Mouse (Mus musculus) CD4-positive, CD25-positive, alpha-beta regulatory T cell (primary cell): ENCODE measurements around the gene Stx19. TPM values are rescaled to one million over a fixed set of nuclear protein-coding genes. Genes with fewer than 3 reads are reported as not detected.

Source experiments
- polyA plus RNA-seq: library from polyadenylated mRNA; unstranded; fragments of 100-300 nt; shearing (Covaris generic); gene quantifications from one replicate; pipeline ENCODE4 v1.2.1, GENCODE M21; 2017

Gene Stx19
- polyA plus RNA-seq = 0.35 TPM

GRCm38 (mm10) chr16:62814491-62814890 lies at the start of gene Stx19:
Gene Stx19, plus strand, starts transcription at chr16:62814676.

GRCm38 (mm10) chr16:62786621-62787331 lies 27.7 kb upstream of the Stx19 start, which contains the start of gene Nsun3:
Gene Nsun3, minus strand, starts transcription at chr16:62786818.

GRCm38 (mm10) chr16:62846498-62847312 lies 32.2 kb downstream of the Stx19 start, which contains the start of gene Arl13b:
Gene Arl13b, minus strand, starts transcription at chr16:62847040.

GRCm38 (mm10) chr16:62854191-62855068 lies 40.0 kb downstream of the Stx19 start, which contains the start of gene Pros1:
Gene Pros1, plus strand, starts transcription at chr16:62854307.

Other genes starting within 250 kb of the Stx19 start
- gene Nsun3, start 27.9 kb upstream of the Stx19 start, polyA plus RNA-seq = 22.0 TPM
- gene Arl13b, start 32.4 kb downstream of the Stx19 start, polyA plus RNA-seq = 11.8 TPM
- 14.3 TPM for gene Pros1, start 39.6 kb downstream of the Stx19 start, polyA plus RNA-seq